Mouse (Mus musculus): ENCODE data around the gene Alkal2.

Alkal2 gene

GRCm38 (mm10) chr12:30883986-30884621, at the start of gene Alkal2:
Gene Alkal2, plus strand, starts transcription at chr12:30884322.
- DNase-seq (ENCODE audit: low read depth in 2 of 2, low spot score in 2 of 2), result no peak

- no peak for DNase-seq (ENCODE audit: low read depth in 2 of 2, low spot score in 2 of 2)
Observed at GRCm38 (mm10) chr12:30848521-30848920, 35.6 kb upstream of the Alkal2 start.

GRCm38 (mm10) chr12:30850902-30851301, 33.2 kb upstream of the Alkal2 start:
- DNase-seq (ENCODE audit: low read depth in 2 of 2, low spot score in 2 of 2), result no peak

- no peak for DNase-seq (ENCODE audit: low read depth in 2 of 2, low spot score in 2 of 2)
Observed at GRCm38 (mm10) chr12:30851871-30852270, 32.3 kb upstream of the Alkal2 start.

GRCm38 (mm10) chr12:30855442-30856159, 28.5 kb upstream of the Alkal2 start:
- no peak for DNase-seq (ENCODE audit: low read depth in 2 of 2, low spot score in 2 of 2)

- no peak for DNase-seq (ENCODE audit: low read depth in 2 of 2, low spot score in 2 of 2)
Observed at GRCm38 (mm10) chr12:30856172-30856571, 27.9 kb upstream of the Alkal2 start.

- DNase-seq (ENCODE audit: low read depth in 2 of 2, low spot score in 2 of 2), result no peak
Observed at GRCm38 (mm10) chr12:30864347-30864746, 19.8 kb upstream of the Alkal2 start.

GRCm38 (mm10) chr12:30865781-30866180, 18.3 kb upstream of the Alkal2 start:
- no peak for DNase-seq (ENCODE audit: low read depth in 2 of 2, low spot score in 2 of 2)

- DNase-seq (ENCODE audit: low read depth in 2 of 2, low spot score in 2 of 2), result no peak
Observed at GRCm38 (mm10) chr12:30879447-30879846, 4.7 kb upstream of the Alkal2 start.

GRCm38 (mm10) chr12:30883592-30883985, 533 bp upstream of the Alkal2 start:
- no peak for DNase-seq (ENCODE audit: low read depth in 2 of 2, low spot score in 2 of 2)

- no peak for DNase-seq (ENCODE audit: low read depth in 2 of 2, low spot score in 2 of 2)
Observed at GRCm38 (mm10) chr12:30884622-30885230, 604 bp downstream of the Alkal2 start.

- DNase-seq (ENCODE audit: low read depth in 2 of 2, low spot score in 2 of 2), result no peak
Observed at GRCm38 (mm10) chr12:30885891-30886290, 1.8 kb downstream of the Alkal2 start.

- DNase-seq (ENCODE audit: low read depth in 2 of 2, low spot score in 2 of 2), result no peak
Observed at GRCm38 (mm10) chr12:30888003-30888402, 3.9 kb downstream of the Alkal2 start.

- DNase-seq (ENCODE audit: low read depth in 2 of 2, low spot score in 2 of 2), result no peak
Observed at GRCm38 (mm10) chr12:30890067-30890466, 5.9 kb downstream of the Alkal2 start.

- no peak for DNase-seq (ENCODE audit: low read depth in 2 of 2, low spot score in 2 of 2)
Observed at GRCm38 (mm10) chr12:30891438-30891837, 7.3 kb downstream of the Alkal2 start.

- DNase-seq (ENCODE audit: low read depth in 2 of 2, low spot score in 2 of 2), result no peak
Observed at GRCm38 (mm10) chr12:30897039-30897438, 12.9 kb downstream of the Alkal2 start.

- no peak for DNase-seq (ENCODE audit: low read depth in 2 of 2, low spot score in 2 of 2)
Observed at GRCm38 (mm10) chr12:30908658-30909057, 24.5 kb downstream of the Alkal2 start.

- DNase-seq (ENCODE audit: low read depth in 2 of 2, low spot score in 2 of 2), result no peak
Observed at GRCm38 (mm10) chr12:30909881-30910280, 25.8 kb downstream of the Alkal2 start.

GRCm38 (mm10) chr12:30910860-30911259, 26.7 kb downstream of the Alkal2 start:
- DNase-seq (ENCODE audit: low read depth in 2 of 2, low spot score in 2 of 2), result no peak

- peak; percentile 94 to 95 for DNase-seq (ENCODE audit: low read depth in 2 of 2, low spot score in 2 of 2)
Observed at GRCm38 (mm10) chr12:30911261-30912047, 27.3 kb downstream of the Alkal2 start, which contains the start of the genes Acp1 and Sh3yl1. Gene Acp1, minus strand, starts transcription at chr12:30911589. Gene Sh3yl1, plus strand, starts transcription at chr12:30911668.

GRCm38 (mm10) chr12:30912048-30912381, 27.9 kb downstream of the Alkal2 start:
- peak in 1 of 2 experiments; percentile 32 for DNase-seq (ENCODE audit: low read depth in 2 of 2, low spot score in 2 of 2)

Data from CD8-positive naive resting alpha-beta T cell, adult 2 months (primary cell).